Mouse (Mus musculus) cortical plate, adult 2 months (tissue): ENCODE results near the gene Cntn5.

Experiments used
- CTCF ChIP-seq: fragments of 200-500 bp; IDR thresholded peaks from 2 replicates; pipeline ENCODE4 v1.5.1; 2011; ENCODE audit warnings: mild to moderate bottlenecking, control low read depth, low read length; ENCODE audit not compliant: insufficient read depth; ENCODE audit errors: extremely low read depth
- POLR2A ChIP-seq: fragments of 200-500 bp; IDR thresholded peaks from 2 replicates; pipeline ENCODE4 v1.6.1; 2011; ENCODE audit warnings: mild to moderate bottlenecking, low read length, control low read depth; ENCODE audit not compliant: insufficient read depth; ENCODE audit errors: extremely low read depth

DNA sequence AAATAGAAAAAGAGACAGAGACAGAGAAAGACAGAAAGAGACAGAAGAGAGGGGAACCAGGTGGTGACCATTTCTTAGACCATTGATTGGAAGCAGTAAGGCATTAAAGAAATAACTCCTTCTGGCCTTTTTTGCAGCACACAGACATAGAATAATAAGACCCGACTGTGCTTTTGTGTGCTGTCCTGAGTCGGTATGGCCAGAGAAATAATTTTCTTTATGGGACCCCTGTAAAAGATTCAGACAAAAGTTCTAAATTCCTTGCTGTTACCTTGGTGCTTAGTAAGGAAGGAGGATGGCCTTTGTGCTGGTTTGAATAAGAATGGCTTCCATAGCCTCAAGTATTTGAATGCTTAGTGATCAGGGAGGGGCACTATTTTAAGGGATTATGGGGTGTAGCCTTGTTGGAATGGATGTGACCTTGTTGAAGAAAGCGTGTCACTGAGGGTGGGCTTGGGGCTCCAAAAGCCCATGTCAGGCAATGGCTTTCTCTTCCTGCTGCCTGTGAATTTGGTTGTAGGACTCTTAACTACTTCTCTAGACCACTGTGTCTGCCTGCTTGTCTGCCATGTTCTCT lies 455.5 kb downstream of the Cntn5 start:
- TF ChIP-seq POLR2A: no peak
- no peak for TF ChIP-seq CTCF
